Mouse (Mus musculus) thymus, adult 2 months (tissue): ENCODE measurements around the gene Gm12886. TPM values are rescaled to one million over a fixed set of nuclear protein-coding genes. Genes with fewer than 3 reads are reported as not detected.

ENCODE experiments used
- DNase-seq: peaks from one replicate; pipeline ENCODE4 v3.0.0; 2021
- H3K27ac ChIP-seq: fragments of 200-500 bp; 2 replicates; pipeline ENCODE4 v1.5.1; 2012; ENCODE audit warnings: low read length, control low read depth; ENCODE audit not compliant: control insufficient read depth, insufficient read depth
- H3K27me3 ChIP-seq: fragments of 200-500 bp; 2 replicates; pipeline ENCODE4 v1.6.1; 2012; ENCODE audit warnings: mild to moderate bottlenecking, low read length, moderate library complexity, mixed read lengths; ENCODE audit not compliant: control insufficient read depth, insufficient read depth
- H3K36me3 ChIP-seq: fragments of 200-500 bp; 2 replicates; pipeline ENCODE4 v1.6.1; 2012; ENCODE audit warnings: mild to moderate bottlenecking, low read length, moderate library complexity; ENCODE audit not compliant: control insufficient read depth, insufficient read depth
- H3K4me1 ChIP-seq: fragments of 200-500 bp; replicated peaks from 2 replicates; pipeline ENCODE4 v1.6.1; 2012; ENCODE audit warnings: low read length; ENCODE audit not compliant: control insufficient read depth, insufficient read depth
- H3K4me3 ChIP-seq: fragments of 200-500 bp; 2 replicates; pipeline ENCODE4 v1.5.1; 2012; ENCODE audit warnings: mild to moderate bottlenecking, low read length, control low read depth, moderate library complexity; ENCODE audit not compliant: control insufficient read depth, insufficient read depth
- CTCF ChIP-seq: fragments of 200-500 bp; IDR thresholded peaks from 2 replicates; pipeline ENCODE4 v1.5.1; 2012; ENCODE audit warnings: mild to moderate bottlenecking, control low read depth, low read length, moderate library complexity, borderline replicate concordance; ENCODE audit not compliant: control insufficient read depth, poor library complexity, insufficient read depth; ENCODE audit errors: extremely low read depth
- POLR2A ChIP-seq: fragments of 200-500 bp; IDR thresholded peaks from 2 replicates; pipeline ENCODE4 v1.6.1; 2012; ENCODE audit warnings: mild to moderate bottlenecking, low read length, control low read depth, moderate library complexity; ENCODE audit not compliant: control insufficient read depth, poor library complexity, insufficient read depth; ENCODE audit errors: extremely low read depth
- WGBS: fragments of 180-500 bp; shearing (Covaris S2); methylation state at CpG from one replicate; pipeline ENCODE4 v1.1.7; 2018; 5-methylcytosine and 5-hydroxymethylcytosine counted together
- polyA plus RNA-seq: library from polyadenylated mRNA; depleted of rRNA; stranded (reverse); fragments of >200 nt; gene quantifications from 2 replicates; pipeline ENCODE4 v1.2.3, GENCODE M21; 2012; rRNA removed

Gene Gm12886
- polyA plus RNA-seq = not detected in 2 replicates

- H3K4me3 ChIP-seq = no peak within 1 kb of the TSS
- 67% methylated on average over 3 of the region's 3 CpGs for WGBS
- TF ChIP-seq POLR2A (no peak), CTCF (no peak)
- H3K27ac ChIP-seq = no peak within 1 kb of the TSS
- H3K36me3 ChIP-seq = no peaks in the 10 kb centered on the region
- no peaks in the 10 kb centered on the region for H3K4me1 ChIP-seq
- no peak for DNase-seq
- H3K27me3 ChIP-seq = no peaks in the 10 kb centered on the region
Measured at GRCm38 (mm10) chr4:121422999-121423398, at the start of gene Gm12886. Gene Gm12886 (minus strand): TSS chr4:121423099.

Other genes with a start within 250 kb of the Gm12886 start
- 6.6 and 7.1 TPM in 2 replicates for gene Rlf, start 208.0 kb downstream of the Gm12886 start, polyA plus RNA-seq
- gene Gm12888, start 98.2 kb downstream of the Gm12886 start, polyA plus RNA-seq = not detected in 2 replicates
- gene Gm12887, start 199.0 kb upstream of the Gm12886 start, polyA plus RNA-seq = not detected in 2 replicates